In the genomic region with DNA sequence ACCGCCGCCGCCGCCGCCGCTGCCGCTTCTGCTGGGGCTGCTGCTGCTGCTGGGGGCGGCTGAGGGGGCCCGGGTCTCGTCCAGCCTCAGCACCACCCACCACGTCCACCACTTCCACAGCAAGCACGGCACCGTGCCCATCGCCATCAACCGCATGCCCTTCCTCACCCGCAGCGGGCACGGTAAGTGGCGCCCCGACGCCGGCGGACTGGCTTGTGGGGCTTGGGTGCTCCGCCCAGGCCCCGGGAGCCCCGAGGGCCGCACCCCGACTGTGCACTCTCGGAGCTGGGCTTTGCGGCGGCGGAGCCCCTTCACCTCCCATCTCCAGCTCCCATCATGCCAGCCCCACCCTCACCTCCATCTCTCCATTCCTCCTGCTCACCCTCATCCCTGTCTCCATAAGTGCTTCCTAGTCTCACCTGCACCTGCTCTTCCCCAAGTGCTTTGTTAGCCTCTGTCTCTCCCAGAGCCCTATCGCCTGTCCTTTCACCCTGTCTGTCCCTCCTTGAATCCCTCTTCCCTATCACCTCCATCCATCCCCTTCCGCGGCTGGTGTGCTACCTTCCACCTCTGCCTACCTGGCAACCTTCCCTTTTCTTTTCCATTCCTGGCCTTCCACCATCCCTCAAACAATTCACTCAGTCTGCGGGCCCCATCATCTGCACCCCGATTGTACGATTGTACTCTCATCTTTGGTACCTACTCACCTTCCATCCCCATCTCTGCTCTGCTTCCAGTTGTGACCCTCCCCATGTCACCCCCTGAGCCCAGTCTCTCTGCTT, we compare ENCODE assay signal across 9 mouse cellular contexts. TPM values are rescaled to one million over a fixed set of nuclear protein-coding genes. Genes with fewer than 3 reads are reported as not detected.
DNase-seq lines count a peak whose midpoint lies in the region; ATAC-seq lines count a peak whose summit lies in the region.
"Had no signal": no experiment of that assay in that cellular context is flagged by ENCODE, and none has a peak within 500 bp of the region (broad histone marks: within the 10 kb centered on the region; RNA-seq: fewer than 3 reads in every experiment).

No protein-coding gene starts in this region.

- no peak for ATAC-seq in kidney, embryonic 15.5 days (replicated peaks; ENCODE audit: low FRiP score)
- ATAC-seq in embryonic facial prominence, embryonic 11.5 days (replicated peaks; ENCODE audit: insufficient number of reproducible peaks, low FRiP score, low TSS enrichment, low read depth): no peak
- ATAC-seq in hindbrain, embryonic 15.5 days (ENCODE audit: low FRiP score, low read depth): no peak
- no peak for ATAC-seq in midbrain, embryonic 15.5 days (replicated peaks)

- peak overlapping the region; percentile 60 for H3K9ac ChIP-seq in kidney, embryonic 15.5 days
- H3K9ac ChIP-seq in embryonic facial prominence, embryonic 11.5 days (replicated peaks; ENCODE audit: low read length): peak overlapping the region; percentile 68
- H3K9ac ChIP-seq in hindbrain, embryonic 15.5 days: peak overlapping the region; percentile 99
- H3K9ac ChIP-seq in midbrain, embryonic 15.5 days: peak overlapping the region; percentile 99

- no peak for DNase-seq in kidney, postnatal 4 days
- DNase-seq in embryonic facial prominence, embryonic 11.5 days (ENCODE audit: low spot score): no peak
- DNase-seq in thymus, postnatal 14 days: no peak
- no peak for DNase-seq in adrenal gland, postnatal 14 days
- DNase-seq in right cerebral cortex, postnatal 25 days: no peak
- DNase-seq: layer of hippocampus, adult 9-11 months had no signal

- peaks cover 92% of the 10 kb centered on the region for H3K27me3 ChIP-seq in kidney, embryonic 15.5 days
- H3K27me3 ChIP-seq in embryonic facial prominence, embryonic 11.5 days (ENCODE audit: control insufficient read depth, insufficient read depth, low read length): peaks cover 71% of the 10 kb centered on the region
- H3K27me3 ChIP-seq in hindbrain, embryonic 15.5 days: no peaks in the 10 kb centered on the region
- H3K27me3 ChIP-seq in midbrain, embryonic 15.5 days (replicated peaks): no peaks in the 10 kb centered on the region

- H3K9me3 ChIP-seq in kidney, embryonic 15.5 days (replicated peaks): no peaks in the 10 kb centered on the region
- no peaks in the 10 kb centered on the region for H3K9me3 ChIP-seq in embryonic facial prominence, embryonic 11.5 days (replicated peaks; ENCODE audit: control insufficient read depth, low read length)
- no peaks in the 10 kb centered on the region for H3K9me3 ChIP-seq in hindbrain, embryonic 15.5 days
- no peaks in the 10 kb centered on the region for H3K9me3 ChIP-seq in midbrain, embryonic 15.5 days

- peak overlapping the region; percentile 58 for H3K4me3 ChIP-seq in kidney, embryonic 15.5 days (replicated peaks)
- H3K4me3 ChIP-seq in embryonic facial prominence, embryonic 11.5 days (ENCODE audit: low read depth, low read length): peak overlapping the region; percentile 53
- peak overlapping the region; percentile 98 for H3K4me3 ChIP-seq in hindbrain, embryonic 15.5 days
- H3K4me3 ChIP-seq in midbrain, embryonic 15.5 days: peak overlapping the region; percentile 94

- 6% methylated on average over 31 of the region's 38 CpGs for whole genome bisulfite sequencing in kidney, embryonic 15.5 days
- WGBS in embryonic facial prominence, embryonic 11.5 days: 4% methylated on average over 31 of the region's 38 CpGs
- WGBS in hindbrain, embryonic 15.5 days: 5% methylated on average over 28 of the region's 38 CpGs
- 2% methylated on average over 37 of the region's 38 CpGs for WGBS in midbrain, embryonic 15.5 days

- no peak overlapping the region for H3K27ac ChIP-seq in kidney, embryonic 15.5 days
- no peak overlapping the region for H3K27ac ChIP-seq in embryonic facial prominence, embryonic 11.5 days (replicated peaks; ENCODE audit: low read depth, low read length)
- H3K27ac ChIP-seq in hindbrain, embryonic 15.5 days (replicated peaks): peak overlapping the region; percentile 98
- H3K27ac ChIP-seq in midbrain, embryonic 15.5 days: peak overlapping the region; percentile 94

- peaks cover 39% of the 10 kb centered on the region for H3K4me1 ChIP-seq in kidney, embryonic 15.5 days
- H3K4me1 ChIP-seq in embryonic facial prominence, embryonic 11.5 days (ENCODE audit: control insufficient read depth, insufficient read depth, low read length): peaks cover 6% of the 10 kb centered on the region
- H3K4me1 ChIP-seq in hindbrain, embryonic 15.5 days (replicated peaks): peaks cover 66% of the 10 kb centered on the region
- peaks cover 64% of the 10 kb centered on the region for H3K4me1 ChIP-seq in midbrain, embryonic 15.5 days

- no peaks in the 10 kb centered on the region for H3K36me3 ChIP-seq in kidney, embryonic 15.5 days
- no peaks in the 10 kb centered on the region for H3K36me3 ChIP-seq in embryonic facial prominence, embryonic 11.5 days (replicated peaks; ENCODE audit: control insufficient read depth, insufficient read depth, low read depth, low read length)
- no peaks in the 10 kb centered on the region for H3K36me3 ChIP-seq in hindbrain, embryonic 15.5 days
- no peaks in the 10 kb centered on the region for H3K36me3 ChIP-seq in midbrain, embryonic 15.5 days (replicated peaks)

- peak overlapping the region; percentile 97 for H3K4me2 ChIP-seq in kidney, embryonic 15.5 days
- peak overlapping the region; percentile 95 for H3K4me2 ChIP-seq in embryonic facial prominence, embryonic 11.5 days (ENCODE audit: low read depth, low read length)
- H3K4me2 ChIP-seq in hindbrain, embryonic 15.5 days: peak overlapping the region; percentile 95
- peak overlapping the region; percentile 64 for H3K4me2 ChIP-seq in midbrain, embryonic 15.5 days

RNA-seq across cellular contexts. Expression of a gene that starts 44.3 kb away (rescaled TPM):
- polyA plus RNA-seq in kidney, embryonic 15.5 days (2015; fragmentation: Nextera tagmentation; extraction: Ambion mirVana): 14.1 and 16.3 TPM in 2 replicates
- polyA plus RNA-seq in embryonic facial prominence, embryonic 11.5 days (2014; fragmentation: Nextera tagmentation; extraction: Ambion mirVana): not detected in 2 replicates
- polyA plus RNA-seq in hindbrain, embryonic 15.5 days (2015; fragmentation: Nextera tagmentation; extraction: Ambion mirVana): not detected in 2 replicates
- 0.17 and 0.32 TPM in 2 replicates for polyA plus RNA-seq in midbrain, embryonic 15.5 days (2015; fragmentation: Nextera tagmentation; extraction: Ambion mirVana)
- total RNA-seq in adrenal gland, postnatal 14 days (2021): 0.64 TPM in 1 of 2 replicates, not detected in the other

Comparison
In these comparisons a context has a peak if more than half of its experiments do, and no peak if none do; other contexts are left out.
1. H3K27ac ChIP-seq: peak in hindbrain, embryonic 15.5 days (single experiment) and midbrain, embryonic 15.5 days (single experiment); none in kidney, embryonic 15.5 days (single experiment) and embryonic facial prominence, embryonic 11.5 days (single experiment).
2. RNA of a gene that starts 44.3 kb away (polyA plus RNA-seq): 14.1 to 16.3 TPM in kidney, embryonic 15.5 days; 0.17 to 0.32 TPM in midbrain, embryonic 15.5 days, not detected in hindbrain, embryonic 15.5 days and not detected in embryonic facial prominence, embryonic 11.5 days; every median in the first group is over 10 times any median in the second.
3. Peak in every context shown above with its lines, with median percentiles within 50 percentile points of each other: H3K4me2 ChIP-seq, H3K4me3 ChIP-seq and H3K9ac ChIP-seq.